Mouse (Mus musculus): ENCODE measurements around the gene Ank2.
A peak's percentile ranks its signal among the peaks of the same experiment; 100 is the strongest.

Ank2 gene

GRCm38 (mm10) chr3:127235271-127235670, 263.9 kb downstream of the Ank2 start:
- no peak for DNase-seq (ENCODE audit: low read depth)

DNA sequence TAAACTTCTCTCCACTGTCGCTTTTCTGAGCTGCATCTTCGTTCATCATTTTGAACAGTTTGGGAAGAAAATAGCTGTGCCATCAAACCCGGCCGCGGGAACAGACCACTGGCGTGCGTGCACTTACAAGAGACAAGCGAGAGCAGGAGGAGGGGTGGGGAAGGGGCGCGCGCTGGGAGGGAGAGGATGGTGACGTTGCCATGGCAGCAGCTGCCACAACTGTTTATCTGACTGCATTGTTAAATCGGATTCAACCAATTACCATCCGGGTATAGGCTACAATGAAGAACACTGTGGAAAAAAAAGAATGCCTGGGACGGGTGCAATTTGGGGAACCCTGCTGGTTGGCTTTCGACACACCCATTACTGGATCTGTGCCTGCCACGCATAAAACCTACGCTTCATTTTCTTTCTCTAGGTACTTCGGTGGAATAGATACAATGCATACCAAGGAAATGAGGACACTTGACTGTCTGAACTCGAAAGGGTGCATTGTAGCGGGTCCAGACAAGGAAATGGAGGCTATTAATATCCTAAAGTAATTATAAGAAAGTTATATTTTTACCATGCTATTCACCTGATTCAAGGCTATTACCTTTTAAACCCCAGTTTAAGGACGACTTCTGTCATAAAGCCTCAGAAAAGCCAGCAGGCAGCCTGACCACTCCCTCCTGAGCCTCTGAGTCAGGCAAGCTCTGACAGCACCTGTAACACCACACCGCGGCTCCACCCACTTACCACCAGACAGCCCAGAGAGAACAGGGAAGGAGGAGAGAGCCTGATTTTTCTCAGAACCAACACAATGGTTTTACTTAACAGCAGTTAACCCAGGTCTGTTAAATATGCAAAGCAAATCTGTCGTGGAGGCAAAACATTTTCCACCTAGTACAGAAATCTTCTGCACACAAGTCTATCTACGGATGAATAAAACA, 273.1 kb downstream of the Ank2 start:
- DNase-seq (ENCODE audit: low read depth), result no peak

DNA sequence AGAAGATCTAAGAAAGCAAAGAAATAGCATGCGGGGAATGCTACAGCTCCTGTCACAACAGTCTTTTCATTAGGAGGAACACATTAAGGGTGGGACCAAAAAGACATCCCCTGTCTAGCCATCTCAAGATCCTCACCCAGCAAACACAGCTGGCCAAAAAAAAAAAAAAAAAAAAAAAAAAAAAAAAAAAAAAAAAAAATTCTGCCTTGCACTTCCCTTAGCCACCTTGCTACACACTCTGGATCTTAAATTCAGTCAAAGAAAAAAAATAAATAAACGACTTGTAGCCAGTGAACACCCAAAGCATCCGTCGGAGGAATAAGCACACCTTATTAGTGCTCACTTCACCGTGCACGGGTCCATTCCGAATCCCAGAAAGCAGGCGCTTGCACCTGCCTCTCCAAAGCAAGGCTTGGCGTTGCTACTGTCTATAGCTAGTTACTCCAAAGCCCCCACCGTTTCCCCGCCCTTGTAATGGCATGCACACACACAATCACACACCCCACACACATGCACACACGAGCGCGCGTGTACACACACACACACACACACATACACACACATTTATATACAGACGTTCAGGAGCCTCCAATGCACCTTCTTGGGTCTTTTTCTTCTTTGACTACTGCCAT, 273.9 kb downstream of the Ank2 start:
- DNase-seq (ENCODE audit: low read depth), result no peak

DNA sequence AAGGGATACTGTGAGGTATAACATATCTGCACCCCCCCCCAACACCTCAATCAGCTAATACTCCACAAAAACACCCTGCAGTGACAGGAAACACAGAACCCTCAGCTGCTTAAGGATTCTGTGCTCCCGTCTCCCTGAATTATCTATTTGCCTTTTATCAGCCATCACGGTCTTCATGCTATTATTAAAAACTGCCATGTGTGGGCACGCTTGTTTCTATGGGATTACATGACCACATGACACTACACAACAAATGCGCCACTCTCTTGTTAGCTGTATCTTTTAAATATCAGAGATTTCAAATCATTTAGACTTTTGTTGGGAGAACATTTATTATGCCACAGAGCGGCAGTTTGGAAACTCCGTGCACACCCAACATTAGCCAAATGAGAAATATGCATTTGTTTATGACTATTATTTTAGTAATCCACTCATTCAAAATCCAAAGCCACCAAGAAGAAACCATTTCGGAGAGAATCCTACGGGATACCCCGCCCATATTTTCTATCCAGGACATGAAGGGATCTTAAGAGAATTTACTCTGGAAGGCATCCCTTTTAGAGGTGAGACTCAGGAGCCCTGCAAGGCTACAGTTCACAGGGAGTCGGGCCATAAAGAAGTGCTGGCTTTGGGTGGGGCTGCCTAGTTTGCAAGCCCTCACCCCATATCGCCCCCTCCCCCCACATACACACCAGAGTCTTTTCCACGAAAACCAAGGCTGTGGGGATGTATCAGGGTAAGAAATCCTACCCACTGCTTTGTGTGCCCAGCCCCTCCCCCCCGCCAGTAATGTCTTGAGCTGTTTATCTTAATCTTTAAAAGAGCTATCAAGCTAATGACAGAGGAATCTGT, 274.6 kb downstream of the Ank2 start:
- no peak for DNase-seq (ENCODE audit: low read depth)

DNA sequence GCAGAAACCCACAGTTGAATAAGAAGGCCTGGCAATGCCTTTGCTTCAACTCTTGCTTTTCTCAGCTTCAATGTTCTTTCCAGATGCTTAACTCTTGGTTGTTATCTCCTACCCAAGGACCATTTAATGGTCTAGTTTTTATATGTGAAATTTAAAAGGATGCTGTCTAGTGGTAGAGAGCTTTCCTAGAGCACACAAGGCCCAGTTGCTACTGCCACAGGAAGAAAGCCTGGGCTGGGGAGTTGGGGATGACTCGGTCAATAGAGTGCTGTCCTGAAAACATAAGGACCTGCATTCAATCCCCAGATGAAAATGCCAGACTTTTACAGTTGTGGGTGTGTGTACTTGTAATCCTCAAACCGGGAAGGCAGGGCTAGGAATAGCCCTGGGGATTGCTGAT, 277.1 kb downstream of the Ank2 start:
- no peak for DNase-seq (ENCODE audit: low read depth)

GRCm38 (mm10) chr3:127220859-127221258, 278.3 kb downstream of the Ank2 start:
- no peak for DNase-seq (ENCODE audit: low read depth)

DNA sequence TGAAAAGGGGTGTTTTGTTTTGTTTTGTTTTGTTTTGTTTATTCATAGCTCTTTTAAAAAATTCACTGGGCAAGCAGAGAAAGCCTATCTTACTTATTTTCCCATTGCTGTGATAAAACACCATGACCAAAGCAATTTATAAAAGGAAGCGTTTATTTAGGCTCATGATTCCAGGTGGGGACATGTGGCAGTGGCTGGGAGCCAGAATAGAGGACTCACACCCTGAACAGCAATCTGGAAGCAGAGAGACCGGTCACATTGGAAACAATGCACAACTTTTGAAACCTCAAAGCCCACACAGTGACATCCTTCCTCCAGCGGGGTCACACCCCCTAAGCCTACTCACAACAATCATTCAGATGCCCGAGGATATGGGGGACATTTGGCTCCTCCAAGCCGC, 285.6 kb downstream of the Ank2 start:
- DNase-seq (ENCODE audit: low read depth), result no peak

DNA sequence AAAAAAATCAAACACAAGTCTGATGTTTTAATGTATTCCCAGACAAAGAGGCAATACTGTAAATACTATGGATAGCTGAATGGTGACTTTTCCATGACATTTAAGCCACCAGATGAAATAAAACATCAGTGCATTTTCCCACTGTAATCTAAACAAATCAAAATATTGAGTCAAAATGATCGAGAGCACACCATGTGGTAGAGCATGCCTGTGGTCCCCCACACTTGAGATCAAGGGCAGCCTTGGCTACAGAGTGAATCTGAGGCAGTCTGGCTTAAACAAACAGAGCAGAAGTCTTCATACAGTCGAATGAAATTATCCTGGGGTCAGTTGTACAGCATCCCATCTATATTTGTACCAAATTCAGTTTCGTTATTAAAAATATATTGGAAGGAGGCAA, 288.0 kb downstream of the Ank2 start:
- no peak for DNase-seq (ENCODE audit: low read depth)

DNA sequence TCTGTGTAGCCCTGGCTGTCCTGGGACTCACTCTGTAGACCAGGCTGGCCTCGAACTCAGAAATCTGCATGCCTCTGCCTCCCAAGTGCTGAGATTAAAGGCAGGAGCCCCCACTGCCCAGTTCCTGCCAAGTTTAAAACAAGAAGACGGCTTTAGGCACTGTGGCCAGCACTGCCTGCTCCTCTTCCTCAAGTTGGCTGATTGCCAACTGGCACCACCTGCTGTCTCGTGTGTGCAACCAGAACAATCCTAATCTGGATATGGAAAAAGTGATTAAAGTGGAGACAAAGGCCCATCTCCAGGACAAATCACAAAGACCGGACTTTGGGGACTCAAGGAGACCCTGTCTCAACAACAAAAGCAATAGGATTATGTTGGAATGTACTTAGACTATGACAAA, 288.6 kb downstream of the Ank2 start:
- DNase-seq (ENCODE audit: low read depth), result no peak

GRCm38 (mm10) chr3:127208871-127209270, 290.3 kb downstream of the Ank2 start:
- no peak for DNase-seq (ENCODE audit: low read depth)

- no peak for DNase-seq (ENCODE audit: low read depth)
These were observed 293.2 kb downstream of the Ank2 start for GRCm38 (mm10) chr3:127205883-127206434.

DNA sequence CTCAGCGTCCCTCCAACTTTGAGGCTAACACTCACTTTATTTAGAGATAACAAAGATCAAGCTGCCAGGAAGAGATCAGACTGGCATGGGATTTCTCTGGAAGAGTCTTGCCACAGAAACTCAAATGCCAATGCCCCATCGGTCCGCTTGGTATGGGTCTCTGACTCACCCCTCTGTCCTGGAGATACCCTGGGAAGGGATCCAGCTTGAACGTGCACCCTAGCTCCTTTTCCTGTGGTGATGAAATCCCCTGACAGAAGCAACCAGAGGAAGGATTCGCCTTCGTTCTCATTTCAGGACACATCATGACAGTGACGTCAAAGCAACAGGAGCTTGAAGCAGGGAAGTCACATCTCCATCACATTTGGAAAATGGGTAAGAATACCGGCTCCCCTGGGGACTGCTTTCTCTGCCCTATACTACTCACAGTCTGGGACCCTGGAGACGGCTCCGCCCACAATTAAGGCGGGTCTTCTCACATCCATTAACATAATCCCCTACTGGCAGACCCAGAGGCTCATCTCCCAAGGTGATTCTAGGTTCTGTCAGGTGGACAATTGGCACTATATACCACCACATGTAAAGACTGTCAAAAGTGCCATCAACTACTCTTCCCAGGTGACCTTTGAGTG, 296.6 kb downstream of the Ank2 start:
- DNase-seq (ENCODE audit: low read depth), result no peak

DNA sequence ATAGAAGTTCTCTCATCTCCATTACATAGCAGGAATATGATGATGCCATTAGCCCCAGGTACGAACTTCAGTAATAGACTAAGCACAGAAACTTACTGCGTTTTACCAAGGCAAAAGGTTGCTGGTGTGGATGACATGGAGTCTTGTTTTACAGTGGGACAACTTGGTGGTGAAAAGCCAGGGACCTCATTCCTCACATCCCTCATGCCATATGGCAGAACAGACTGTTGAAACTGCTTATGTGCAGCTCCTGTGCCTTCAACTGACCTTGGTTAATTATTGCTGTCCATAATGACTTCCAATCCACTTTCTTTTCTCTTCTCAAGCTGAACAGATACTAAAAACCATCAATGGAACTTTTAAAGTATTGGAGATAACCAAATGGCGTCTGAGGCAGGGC, 298.4 kb downstream of the Ank2 start:
- no peak for DNase-seq (ENCODE audit: low read depth)

DNA sequence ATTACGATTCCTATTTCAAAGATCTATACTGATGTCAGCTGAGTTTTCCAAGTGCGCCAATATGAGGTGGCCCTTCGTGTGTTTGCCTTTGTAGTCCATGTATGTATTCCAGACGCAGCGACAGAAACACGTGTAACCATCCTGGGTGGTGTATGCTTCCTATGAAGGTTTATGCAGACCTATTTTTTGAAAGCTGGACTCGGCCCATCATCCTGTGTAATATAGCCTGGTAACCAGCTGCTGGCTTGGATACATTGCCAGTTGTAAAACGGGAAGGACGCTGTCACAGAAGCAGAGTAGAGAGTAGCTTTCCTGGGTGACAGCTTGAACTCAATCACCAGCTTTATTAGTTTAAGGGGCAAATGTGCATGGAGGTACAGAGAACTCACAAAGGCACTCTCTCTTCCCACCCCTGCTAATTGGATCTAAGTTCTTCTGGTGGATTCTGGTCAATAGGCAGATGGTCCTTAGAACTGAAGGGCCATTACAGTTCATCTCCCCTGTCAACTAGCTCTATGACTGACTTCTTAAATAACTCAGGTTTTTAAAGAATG, 300.0 kb downstream of the Ank2 start:
- no peak for DNase-seq (ENCODE audit: low read depth)

GRCm38 (mm10) chr3:127198656-127199055, 300.5 kb downstream of the Ank2 start:
- DNase-seq (ENCODE audit: low read depth), result no peak

GRCm38 (mm10) chr3:127188789-127189128, 310.4 kb downstream of the Ank2 start:
- no peak for DNase-seq (ENCODE audit: low read depth)

- DNase-seq (ENCODE audit: low read depth), result no peak
These were observed 310.9 kb downstream of the Ank2 start for GRCm38 (mm10) chr3:127188086-127188788.

- no peak for DNase-seq (ENCODE audit: low read depth)
These were observed 312.1 kb downstream of the Ank2 start for GRCm38 (mm10) chr3:127187081-127187480.

DNA sequence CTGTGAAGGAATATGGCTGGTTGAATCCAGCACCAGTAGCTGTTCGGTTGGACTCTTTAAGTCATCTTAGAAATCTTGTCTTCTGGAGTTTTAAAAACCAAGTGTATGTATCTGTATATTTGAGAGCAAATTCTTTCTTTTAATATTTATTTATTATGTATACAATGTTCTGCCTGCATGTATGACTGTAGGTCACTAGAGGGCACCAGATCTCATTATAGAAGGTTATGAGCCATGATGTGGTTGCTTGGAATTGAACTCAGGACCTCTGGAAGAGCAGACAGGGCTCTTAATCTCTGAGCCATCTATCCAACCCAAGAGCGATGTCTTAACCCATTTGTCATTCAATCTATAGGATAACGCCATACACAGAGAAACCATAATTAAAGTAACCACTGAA, 312.9 kb downstream of the Ank2 start:
- DNase-seq (ENCODE audit: low read depth), result peak; percentile 5

- DNase-seq (ENCODE audit: low read depth), result peak; percentile 46
These were observed 315.0 kb downstream of the Ank2 start for GRCm38 (mm10) chr3:127183998-127184753.

Data from 416B (cell line).